Mouse (Mus musculus) mature B cell (primary cell): ENCODE measurements around the gene Slc38a2.

ENCODE experiments used
- in situ Hi-C: fragments of 300-500 bp; cut with MboI; formaldehyde crosslinking; loops from 2 replicates; pipeline ENCODE4 v1.14.3; 2019

Slc38a2 gene

DNA sequence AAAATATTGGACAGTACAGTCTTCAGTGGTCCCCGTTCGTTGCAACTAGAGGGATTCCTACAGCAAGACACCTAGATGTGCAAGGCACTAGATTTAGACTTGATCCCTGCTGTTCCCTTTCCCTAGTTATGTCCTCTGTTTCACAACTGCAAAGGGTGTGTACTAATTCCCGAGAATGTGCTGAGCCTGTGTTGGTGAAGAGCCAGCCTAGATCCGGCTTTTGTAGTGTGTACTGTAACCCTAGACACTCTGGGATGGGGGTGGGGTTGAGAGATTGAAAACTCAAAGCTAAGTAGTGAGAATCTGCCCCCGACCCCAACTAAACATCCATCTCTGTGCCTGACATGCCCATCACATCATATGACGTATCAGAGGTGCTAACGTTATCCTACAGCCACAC lies 18.9 kb upstream of the Slc38a2 start:
- in situ Hi-C loops: no loop called here

DNA sequence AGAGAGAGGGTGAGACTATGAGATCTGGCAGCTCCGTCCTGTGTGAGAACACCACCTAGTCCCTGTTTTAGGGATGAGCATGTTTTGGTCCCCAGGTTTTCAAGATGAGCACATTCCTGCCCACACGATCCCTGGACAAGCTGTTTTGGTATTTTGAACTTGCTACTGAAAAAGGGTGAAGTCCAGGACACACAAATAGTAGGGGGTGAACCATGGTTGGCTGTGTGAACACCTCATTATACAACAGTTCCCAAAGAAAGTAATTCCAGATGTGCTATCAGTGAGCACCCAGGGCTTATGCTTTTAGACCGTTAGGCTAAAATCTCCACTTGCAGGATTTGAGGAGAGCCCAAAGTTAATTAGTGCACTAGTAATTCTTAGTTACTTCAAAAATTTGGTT lies 17.7 kb upstream of the Slc38a2 start:
- in situ Hi-C loops: no loop called here

DNA sequence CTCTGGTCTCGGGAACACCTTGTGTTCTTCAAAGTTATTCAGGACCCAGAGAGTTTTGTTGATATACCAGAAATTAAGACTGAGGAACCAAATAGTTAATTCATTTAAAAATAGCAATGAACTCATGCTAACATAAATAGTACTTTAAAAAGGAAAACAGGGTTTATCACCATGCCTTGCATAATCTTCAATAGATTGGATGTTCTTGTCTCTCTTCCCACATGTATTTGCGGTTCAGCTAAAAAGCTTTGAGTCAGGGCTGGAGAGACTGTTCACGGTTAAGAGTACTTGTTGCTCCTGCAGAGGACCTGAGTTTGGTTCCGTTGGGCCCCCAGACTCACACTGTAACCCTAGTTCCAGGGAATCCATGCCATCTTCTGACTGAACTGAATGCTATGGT lies 16.8 kb upstream of the Slc38a2 start:
- in situ Hi-C loops: no loop called here

DNA sequence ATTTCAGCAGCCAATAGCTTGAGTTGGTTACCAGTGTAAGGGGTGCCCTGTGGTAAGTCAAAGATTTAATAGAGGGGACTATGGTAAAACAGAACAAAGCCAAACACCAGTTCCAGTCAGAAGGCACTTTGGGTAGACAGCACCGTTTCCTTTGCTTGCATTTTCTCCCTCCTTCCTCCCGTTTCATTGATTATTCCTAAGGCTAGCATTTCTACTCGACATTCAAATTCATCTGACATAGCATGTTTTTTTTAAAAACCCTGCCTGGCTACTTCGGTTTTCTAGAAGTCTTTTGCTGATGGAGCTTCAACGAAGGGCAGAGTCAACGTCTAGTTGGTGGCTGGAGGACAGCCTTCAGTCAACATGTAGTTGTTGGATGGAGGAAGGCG lies 16.2 kb upstream of the Slc38a2 start:
- in situ Hi-C loops: no loop called here

DNA sequence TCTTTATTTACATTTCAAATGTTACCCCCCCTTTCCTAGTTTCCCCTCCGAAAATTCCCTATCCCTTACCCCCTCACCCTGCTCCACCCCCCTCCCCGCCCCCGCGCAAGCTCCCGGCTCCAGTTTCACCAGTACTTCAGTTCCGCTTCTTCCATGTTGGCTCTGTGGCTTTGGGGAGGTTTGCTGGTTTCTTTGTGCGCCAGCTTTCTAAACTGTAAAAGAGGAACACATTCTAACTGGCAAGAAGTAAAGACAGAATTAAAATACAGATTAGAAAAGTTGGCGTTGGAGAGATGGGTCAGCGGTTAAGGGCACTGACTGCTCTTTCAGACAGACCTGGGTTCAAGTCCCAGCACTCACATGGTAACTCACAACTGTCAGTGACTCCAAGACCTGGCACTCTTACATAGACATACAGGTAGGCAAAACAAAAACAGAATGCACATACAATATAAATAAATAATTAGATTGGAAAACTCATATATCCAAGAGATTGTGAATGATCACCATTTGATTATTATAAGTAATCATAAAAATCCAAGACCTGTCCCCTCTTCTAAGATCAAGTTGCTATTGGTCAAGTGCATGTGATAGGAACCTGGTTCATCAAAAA lies 15.7 kb upstream of the Slc38a2 start:
- in situ Hi-C loops: no loop called here

DNA sequence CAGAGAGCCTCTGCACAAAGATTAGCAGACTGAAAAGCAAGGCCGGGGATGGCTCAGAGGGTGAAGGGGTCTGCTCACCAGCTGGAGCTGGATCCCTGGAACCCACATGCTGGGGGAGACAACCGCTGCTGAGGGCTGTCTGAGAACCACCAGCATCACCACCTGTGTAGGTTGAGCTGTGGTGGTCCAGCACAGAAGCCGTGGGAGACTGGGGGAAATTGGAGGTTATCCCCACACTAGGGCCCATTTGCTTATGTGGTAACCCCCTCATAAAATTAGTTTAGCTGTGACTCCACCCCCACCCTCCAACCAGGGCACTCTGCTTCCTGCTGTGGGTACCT lies 15.1 kb upstream of the Slc38a2 start:
- in situ Hi-C loops: no loop called here

DNA sequence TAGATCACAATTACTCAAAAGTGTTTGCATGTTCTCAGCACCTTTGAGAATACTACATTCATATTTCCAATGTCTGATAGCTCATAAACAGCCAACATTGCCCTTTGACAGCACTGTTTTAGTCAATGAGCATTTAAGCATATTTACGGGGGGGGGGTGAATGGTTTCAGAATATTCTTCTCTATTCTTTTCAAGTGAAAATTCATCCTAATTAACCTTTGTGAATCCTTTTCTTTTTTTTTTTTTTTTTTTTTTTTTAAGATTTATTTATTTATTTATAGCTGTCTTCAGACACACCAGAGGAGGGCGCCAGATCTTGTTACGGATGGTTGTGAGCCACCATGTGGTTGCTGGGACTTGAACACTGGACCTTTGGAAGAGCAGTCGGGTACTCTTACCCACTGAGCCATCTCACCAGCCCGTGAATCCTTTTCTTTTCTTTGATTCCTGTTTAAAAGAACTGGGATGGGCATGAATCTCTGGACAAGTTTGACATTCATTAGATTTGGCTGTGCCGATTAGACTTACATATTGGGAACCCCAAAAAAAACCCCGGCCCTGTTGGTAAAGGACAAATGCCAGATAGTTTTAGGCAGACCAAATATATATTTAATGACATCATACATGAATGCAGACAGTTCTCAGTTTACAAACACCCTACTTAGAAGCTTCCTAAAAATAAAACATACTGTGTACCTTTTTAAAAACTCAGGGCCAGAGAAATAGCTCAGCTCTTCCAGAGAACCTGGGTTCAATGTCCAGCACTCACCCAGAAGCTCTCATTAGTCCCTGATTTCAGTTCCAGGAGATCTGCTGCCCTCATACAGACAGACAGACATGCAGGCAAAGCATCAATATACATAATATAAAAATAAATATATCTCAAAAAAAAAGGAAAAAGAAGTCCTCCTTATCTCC lies 14.5 kb upstream of the Slc38a2 start:
- in situ Hi-C loops: no loop called here

DNA sequence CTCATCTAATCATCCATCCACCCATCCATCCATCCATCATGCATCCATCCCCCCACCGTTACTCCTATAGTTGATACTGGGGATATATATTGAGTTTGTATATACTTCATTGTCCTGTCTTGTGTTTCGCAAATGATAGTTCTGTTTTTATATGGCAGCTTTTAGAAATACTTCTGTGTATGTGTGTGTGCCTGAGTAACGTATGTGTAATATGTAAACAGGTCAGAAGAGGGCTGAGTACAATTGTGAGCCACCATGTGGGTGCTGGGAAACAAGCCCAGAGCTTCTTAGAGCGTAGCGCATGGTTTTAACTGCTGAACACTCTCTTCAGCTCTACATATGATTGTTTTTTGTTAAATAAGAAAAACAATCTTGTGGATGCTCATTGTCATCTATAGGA lies 12.8 kb upstream of the Slc38a2 start:
- in situ Hi-C loops: no loop called here

DNA sequence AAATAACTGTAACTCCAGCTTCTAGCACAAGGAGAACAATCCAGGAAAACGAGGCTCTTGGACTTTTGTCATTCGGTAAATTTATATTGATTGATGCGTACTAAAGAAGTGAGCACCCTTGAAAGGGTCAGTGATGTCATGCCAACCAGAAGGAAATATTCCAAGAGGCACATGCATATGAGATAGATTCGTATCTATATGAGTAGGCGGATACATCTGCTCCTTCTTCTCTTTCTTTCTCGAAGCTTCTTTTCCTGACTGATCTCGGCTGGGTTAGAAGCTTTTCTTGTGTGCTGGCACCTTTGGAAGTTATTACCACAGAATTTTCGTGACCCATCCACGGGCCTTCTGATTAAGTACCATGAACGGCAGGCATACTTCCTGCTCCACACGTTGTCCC lies 12.1 kb upstream of the Slc38a2 start:
- in situ Hi-C loops: no loop called here

DNA sequence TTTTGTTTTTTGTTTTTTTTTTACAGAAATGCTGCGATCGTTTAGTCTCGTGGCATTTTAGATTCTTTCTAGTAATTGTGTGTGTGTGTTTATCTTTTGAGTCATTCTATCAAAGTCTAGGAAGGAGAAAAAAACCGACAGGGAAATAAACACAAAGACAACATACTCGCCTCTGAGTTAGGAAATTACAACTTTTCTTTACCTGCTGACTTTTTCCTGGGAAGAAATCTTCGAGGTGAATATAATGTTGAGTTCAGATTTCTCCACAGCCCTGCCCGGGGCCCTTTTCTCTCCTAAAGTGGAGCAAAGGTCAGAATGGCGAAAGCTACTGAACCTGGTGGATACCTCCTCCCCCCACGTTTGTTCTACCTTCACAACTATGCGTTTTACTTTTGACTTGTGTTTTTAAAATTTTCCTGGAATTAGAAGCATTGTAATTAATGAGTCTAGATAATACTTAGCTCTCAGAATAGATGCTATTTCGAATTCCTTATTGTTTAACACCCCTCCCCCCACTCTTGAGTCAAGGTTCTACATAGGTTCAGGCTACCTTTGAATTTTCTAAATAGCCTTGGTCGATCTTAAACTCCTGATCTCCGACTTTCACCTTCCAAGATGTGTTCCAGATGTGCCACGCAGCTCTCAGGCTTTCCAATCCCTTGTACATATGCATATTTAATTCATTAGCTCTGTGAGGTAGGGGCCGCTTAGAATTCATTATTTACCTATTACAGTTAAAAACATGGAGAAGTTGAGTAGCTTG lies 11.0 kb upstream of the Slc38a2 start:
- in situ Hi-C loops: no loop called here

DNA sequence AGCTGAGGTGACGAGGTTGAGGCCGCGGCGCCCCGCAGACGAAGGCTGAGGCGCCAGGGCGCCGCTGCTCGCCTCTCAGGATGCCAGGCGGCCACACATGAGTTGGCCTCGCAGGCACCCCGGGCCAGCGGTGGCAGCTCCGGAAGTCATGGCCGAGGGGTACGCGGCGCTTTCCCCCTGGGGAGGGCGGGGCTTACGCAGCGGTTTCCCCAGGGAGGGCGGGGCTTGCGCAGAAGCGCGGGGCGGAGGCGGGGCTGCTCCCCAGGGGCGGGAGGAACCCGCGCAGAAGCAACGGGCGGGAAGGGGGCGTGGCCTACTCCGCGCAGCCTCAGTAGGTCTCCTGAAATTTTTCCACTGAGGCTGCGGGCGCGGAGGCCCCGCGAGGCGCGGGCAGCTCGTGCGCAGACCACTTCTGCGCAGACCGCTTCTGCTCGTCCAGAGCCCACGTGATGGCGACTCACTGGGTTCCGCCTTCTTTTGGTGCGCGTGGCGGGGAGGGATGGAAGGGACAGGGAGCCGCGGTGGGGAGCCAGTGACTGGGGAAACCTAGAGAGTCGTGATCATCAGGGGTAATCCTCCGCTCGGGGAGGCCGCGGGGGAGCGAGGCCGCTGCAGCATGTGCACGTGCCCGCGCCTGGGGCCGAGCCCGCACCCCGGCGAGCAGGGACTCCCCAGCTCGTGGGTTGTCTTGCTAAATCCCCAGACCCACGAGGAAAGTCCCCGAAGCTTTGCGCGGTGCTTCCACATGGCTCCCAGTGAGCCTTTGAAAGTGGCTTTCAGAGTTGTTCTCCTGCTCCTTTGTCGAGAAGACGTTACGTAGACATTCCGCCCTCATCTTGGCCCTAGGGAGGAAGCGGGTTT lies 10.2 kb upstream of the Slc38a2 start:
- in situ Hi-C loops: no loop called here

DNA sequence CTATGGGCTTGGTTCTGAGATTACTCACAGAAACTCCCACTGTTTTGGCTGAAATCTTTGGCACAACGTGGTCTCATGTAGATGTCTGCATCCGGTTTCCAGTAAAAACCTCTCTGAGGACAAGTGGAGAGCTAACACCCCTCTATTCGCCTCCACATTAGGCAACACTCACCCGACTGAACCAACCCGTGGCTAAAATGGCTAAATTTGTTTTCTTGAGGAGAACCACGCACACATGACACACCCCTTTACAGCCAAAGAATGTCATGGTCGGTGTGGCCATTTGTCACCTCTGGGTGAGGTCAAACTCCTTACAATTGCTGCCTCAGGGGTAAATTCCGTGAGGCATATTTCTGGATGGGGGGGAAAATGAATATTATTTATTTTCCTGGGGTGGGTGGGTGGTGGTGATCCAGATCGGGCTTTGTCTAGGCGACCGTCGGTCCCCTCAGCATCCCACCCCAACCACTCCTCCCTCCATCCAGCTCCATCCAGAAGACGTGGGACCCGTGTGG lies 9.5 kb upstream of the Slc38a2 start:
- in situ Hi-C loops: no loop called here

DNA sequence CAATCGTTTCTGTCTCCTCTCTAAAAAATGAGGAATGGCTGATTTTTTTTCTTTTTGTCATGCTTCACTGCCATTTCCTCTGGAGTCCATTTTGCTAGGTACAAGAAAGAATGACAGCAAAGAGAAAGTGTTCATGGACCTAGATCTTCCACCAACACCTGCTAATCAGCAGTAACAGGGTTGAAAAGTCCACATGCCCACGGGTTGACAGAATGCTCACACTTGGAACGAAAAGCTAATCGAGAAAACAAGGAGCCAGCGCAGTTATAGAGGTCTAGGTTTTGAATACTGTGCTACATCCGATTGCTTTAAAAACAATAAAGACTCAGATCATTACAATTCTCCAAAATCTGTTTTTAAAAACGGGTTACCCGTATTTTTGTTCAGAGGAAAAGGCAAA lies 8.9 kb upstream of the Slc38a2 start:
- in situ Hi-C loops: no loop called here

DNA sequence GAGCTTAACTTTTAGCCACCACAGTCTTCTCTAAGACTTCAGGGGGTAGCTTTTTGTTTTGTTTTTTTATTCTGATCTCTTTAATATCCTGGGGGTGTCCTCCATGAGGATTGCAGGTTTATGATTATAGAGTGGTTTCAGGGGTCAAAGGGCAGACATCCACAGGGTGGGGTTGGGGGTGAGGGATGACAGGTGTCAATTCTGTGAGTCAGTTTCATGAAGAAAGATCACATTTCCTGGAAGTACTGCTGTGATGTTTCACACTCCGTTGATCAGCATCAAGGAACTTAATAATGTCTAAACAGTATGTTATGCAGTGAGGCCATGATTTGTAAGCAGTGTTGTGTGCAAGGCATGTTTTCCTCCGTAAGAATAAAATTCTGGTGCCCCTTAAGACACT lies 8.4 kb upstream of the Slc38a2 start:
- in situ Hi-C loops: no loop called here

DNA sequence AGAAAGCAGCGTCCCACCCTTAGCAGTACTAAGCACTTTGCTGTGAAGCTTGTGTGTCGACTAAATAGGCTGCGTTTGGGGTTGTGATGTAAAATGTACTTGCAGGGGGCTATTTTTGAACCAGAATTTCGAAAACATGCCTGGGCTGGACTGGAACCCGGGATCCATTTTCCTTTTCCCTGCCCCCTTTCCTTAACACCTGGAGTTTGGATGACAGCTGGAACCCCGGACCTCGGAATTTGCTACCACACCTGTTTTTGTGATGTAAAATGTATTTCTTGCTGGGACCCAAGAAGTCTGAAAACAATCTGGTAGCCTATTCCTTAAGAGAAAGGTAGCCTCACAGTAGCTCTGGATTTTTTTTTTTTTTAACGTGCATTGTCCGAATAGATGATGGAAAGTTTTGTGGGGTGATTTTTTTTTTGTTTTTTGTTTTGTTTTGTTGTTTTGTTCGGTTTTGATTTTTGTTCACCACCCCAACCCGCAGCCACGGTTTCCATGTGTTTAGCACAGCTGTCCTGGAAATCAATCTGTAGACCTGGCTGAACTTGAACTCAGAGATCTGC lies 3.0 kb upstream of the Slc38a2 start:
- in situ Hi-C loops: no loop called here

DNA sequence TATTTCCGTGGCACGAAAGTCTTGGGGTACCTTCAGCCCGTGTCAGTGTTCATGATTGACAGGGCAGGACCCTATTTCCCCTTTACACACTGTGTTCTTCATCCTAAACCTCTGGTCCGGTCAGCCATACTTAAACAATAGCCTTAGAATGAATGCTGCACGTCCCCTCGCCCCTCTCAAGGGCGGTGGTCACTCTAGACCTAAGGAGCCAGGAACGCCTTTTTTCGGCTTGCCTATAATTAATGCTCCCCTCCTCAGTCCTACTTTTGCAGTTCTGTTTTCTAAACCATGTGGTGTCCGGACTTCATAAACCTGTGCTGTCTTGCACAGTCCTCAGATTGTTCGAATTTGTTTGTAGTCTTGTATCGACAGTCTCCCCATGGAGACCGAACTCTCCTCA lies 1.2 kb upstream of the Slc38a2 start:
- in situ Hi-C loops: no loop called here

DNA sequence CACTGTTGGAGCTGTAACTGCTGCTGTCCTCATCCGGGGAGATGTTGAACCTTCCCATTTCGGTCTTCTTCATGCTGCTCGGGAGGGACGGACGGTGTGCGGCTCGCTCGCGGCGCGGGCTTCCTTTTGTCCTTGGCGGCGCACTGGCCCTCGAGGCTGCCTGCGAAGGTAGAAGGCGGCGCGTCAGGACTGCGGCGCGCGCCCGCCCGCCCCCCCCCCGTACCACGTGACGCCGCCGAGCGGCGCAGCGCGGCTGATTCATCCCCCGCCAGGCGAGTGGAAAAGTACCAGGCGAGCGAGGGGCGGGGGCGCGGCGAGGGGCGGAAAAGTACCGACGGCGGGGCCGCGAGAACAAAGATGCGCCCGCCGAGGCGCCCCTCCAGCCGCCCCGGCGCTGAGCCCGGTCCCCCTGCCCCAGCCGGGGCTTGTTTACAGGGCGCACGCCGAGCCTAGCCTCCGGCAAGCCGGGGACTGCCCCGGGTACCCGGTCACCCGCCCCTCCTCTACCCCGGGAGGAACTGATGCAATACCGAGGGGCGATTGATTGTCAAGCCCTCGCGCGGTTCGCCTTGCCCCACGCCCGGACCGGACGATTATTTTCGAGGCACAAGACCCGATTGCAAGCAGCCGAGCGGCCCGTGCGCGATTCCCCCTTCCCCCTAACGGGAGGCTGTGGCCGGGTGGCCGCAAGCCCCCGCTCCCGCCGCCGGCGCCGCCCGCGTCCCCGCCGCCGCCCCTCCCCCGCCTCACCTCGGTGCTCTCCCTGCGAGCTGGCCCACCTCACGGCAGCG lies 677 bp downstream of the Slc38a2 start:
- in situ Hi-C loops: no loop called here

DNA sequence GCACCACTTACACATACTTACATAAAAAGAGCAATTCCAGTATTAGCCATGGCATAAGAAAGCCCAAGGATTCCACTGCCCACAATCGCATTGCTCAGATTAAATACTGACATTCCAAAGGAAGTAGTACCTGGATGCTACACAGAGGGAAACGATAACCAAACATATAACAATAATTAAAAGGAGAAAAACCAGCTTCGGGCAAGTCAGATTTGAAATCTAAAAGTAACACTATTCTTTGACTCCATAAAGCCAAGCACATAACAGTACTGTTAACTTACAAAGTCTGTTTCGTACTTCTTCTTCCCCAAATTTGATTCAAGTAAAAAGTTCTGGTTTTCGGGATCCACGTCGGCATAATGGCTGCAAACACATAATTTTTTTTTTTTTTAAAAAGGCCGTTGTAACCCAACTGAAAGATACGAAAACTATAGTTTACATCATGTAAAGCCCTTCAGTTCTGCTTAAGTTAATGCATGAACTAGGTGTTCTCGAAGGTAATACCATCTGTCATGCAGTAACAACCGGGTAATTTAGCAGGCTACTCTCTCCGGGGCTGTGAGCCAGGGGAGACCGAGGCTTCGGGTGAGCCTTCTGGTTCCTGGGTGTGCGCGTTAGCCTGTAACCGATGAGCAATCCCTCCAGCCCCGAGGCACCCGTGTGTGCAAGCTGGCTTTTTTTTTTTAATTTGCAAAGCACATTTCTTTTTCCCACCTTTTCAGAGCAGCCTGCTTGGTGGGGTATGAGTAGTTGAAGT lies 1.5 kb downstream of the Slc38a2 start:
- in situ Hi-C loops: no loop called here

DNA sequence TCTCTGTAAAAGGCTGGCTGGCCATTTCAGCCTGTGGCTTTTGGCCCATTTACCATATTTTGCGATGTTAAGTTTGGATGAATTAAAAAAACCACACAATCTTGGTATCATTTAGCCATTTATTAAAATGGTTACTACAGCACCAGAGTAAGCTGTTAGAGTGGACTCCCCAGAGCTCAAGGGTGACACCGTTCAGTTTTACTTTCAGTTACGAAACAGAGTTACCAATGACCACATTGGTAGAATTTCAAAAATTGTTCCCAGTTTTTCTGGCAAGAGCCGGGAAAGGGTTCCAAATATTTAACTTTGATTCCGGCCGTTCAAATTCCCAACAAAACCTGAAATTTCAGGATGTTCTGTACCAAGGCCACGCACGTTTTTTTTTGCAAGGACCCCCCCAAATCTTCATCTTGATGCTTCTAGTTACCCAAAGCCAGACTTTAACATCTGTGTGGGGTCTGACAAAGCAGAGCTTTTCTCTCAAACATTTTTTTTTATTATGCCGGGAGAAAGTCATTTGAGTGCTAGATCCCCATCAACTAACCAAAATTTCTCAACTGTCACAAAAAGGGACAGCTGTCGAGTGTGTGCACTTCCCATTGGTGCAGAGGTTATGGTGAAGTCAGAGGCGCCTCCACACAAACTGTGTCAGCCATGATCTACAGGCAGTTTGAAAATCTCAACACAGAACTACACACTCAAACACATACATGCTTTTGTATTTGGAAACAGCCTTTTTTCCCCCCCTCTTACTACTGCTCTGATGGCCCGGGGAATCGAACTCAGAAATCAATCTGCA lies 2.8 kb downstream of the Slc38a2 start:
- in situ Hi-C loops: no loop called here
